Mouse (Mus musculus) cortical plate, adult 2 months (tissue): ENCODE measurements around the gene Vpreb1.

Source experiments
- CTCF ChIP-seq: fragments of 200-500 bp; IDR thresholded peaks from 2 replicates; pipeline ENCODE4 v1.5.1; 2011; ENCODE audit warnings: mild to moderate bottlenecking, control low read depth, low read length; ENCODE audit not compliant: insufficient read depth; ENCODE audit errors: extremely low read depth
- POLR2A ChIP-seq: fragments of 200-500 bp; IDR thresholded peaks from 2 replicates; pipeline ENCODE4 v1.6.1; 2011; ENCODE audit warnings: mild to moderate bottlenecking, low read length, control low read depth; ENCODE audit not compliant: insufficient read depth; ENCODE audit errors: extremely low read depth

DNA sequence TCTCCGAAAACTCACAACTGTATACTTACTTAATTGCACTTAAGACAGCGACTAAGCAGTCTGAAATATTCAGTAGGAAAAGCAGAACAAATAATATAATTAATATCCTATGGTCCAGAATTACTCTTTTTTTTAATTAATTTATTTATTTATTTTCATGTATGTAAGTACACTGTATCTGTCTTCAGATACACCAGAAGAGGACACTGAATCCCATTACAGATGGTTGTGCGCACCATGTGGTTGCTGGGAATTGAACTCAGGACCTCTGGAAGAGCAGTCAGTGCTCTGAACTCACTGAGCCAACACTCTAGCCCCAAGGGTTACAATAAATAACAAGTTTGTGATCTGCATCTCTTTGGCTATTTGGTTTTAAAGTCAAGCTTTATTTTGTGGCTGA is 41.0 kb downstream of the Vpreb1 start:
- TF ChIP-seq CTCF (no peak), POLR2A (no peak)
